Mouse (Mus musculus) small intestine, adult 2 months (tissue): ENCODE measurements around the gene Ncoa1. TPM values are rescaled to one million over a fixed set of nuclear protein-coding genes. Genes with fewer than 3 reads are reported as not detected.

ENCODE experiments used
- H3K27ac ChIP-seq: fragments of 200-500 bp; 2 replicates; pipeline ENCODE4 v1.5.1; 2012; ENCODE audit warnings: low read depth, low read length, control low read depth, inconsistent platforms; ENCODE audit not compliant: insufficient read depth
- H3K27me3 ChIP-seq: fragments of 200-500 bp; 2 replicates; pipeline ENCODE4 v1.6.1; 2012; ENCODE audit warnings: mild to moderate bottlenecking, moderate library complexity, low read length, inconsistent platforms; ENCODE audit not compliant: control insufficient read depth, insufficient read depth
- H3K36me3 ChIP-seq: fragments of 200-500 bp; 2 replicates; pipeline ENCODE4 v1.6.1; 2012; ENCODE audit warnings: mild to moderate bottlenecking, low read length, control low read depth, inconsistent platforms; ENCODE audit not compliant: control insufficient read depth, insufficient read depth
- H3K4me1 ChIP-seq: fragments of 200-500 bp; 2 replicates; pipeline ENCODE4 v1.6.1; 2012; ENCODE audit warnings: low read length, inconsistent platforms, mixed read lengths; ENCODE audit not compliant: control insufficient read depth, insufficient read depth, insufficient read length
- H3K4me3 ChIP-seq: fragments of 200-500 bp; 2 replicates; pipeline ENCODE4 v1.5.1; 2012; ENCODE audit warnings: low read depth, mild to moderate bottlenecking, control low read depth, inconsistent platforms, low read length, moderate library complexity
- CTCF ChIP-seq: fragments of 200-500 bp; IDR thresholded peaks from 2 replicates; pipeline ENCODE4 v1.5.1; 2012; ENCODE audit warnings: low read depth, mild to moderate bottlenecking, control low read depth, inconsistent platforms, low read length, moderate library complexity, mixed read lengths; ENCODE audit not compliant: insufficient replicate concordance, insufficient read length; ENCODE audit errors: extremely low read depth
- POLR2A ChIP-seq: fragments of 200-500 bp; IDR thresholded peaks from 2 replicates; pipeline ENCODE4 v1.6.1; 2012; ENCODE audit warnings: low read depth, mild to moderate bottlenecking, control low read depth, inconsistent platforms, low read length, moderate library complexity
- WGBS: fragments of 180-500 bp; shearing (Covaris S2); methylation state at CpG from one replicate; pipeline ENCODE4 v1.1.7; 2018; 5-methylcytosine and 5-hydroxymethylcytosine counted together
- polyA plus RNA-seq: library from polyadenylated mRNA; depleted of rRNA; stranded (reverse); fragments of >200 nt; gene quantifications from 2 replicates; pipeline ENCODE4 v1.2.3, GENCODE M21; 2012

Ncoa1 gene
- polyA plus RNA-seq, 1 experiment = 17.0 TPM

DNA sequence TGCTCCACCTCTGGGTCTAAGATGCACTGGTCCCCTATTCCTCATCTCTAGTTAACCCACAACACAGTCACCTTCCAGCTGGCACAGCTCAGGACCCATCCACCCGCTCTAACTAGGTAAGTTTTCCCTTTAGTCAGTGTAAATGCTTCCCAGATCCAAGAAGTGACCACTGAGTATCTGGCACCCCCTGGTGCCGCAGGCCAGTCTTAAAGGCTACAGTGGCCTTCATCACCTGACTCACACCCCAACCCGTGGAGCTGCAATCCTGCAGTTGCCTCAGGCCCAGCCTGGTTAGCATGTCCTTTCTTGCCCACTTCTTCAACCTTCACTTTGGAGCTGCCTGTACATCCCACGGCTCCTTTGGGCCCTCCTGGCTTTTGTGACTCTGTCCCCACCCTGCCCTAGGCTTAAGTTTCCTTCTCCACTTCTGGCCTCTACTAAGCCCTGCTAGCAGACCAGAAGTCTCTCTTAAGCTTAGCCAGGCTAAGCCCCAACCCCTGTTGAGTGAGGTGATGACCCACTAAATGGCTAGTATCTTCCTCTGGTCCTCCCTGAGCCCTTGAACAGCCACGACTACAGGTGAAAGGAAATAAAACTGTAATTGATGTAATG lies 120.0 kb downstream of the Ncoa1 start:
- no peaks in the 10 kb centered on the region; the same call in 1 of the 2 replicates for H3K36me3 ChIP-seq
- 93% methylated on average over 5 of the region's 5 CpGs for WGBS
- H3K27ac ChIP-seq = no peak overlapping the region
- TF ChIP-seq POLR2A (no peak), CTCF (no peak)
- no peak overlapping the region for H3K4me3 ChIP-seq
- no peaks in the 10 kb centered on the region for H3K4me1 ChIP-seq
- H3K27me3 ChIP-seq = no peaks in the 10 kb centered on the region

DNA sequence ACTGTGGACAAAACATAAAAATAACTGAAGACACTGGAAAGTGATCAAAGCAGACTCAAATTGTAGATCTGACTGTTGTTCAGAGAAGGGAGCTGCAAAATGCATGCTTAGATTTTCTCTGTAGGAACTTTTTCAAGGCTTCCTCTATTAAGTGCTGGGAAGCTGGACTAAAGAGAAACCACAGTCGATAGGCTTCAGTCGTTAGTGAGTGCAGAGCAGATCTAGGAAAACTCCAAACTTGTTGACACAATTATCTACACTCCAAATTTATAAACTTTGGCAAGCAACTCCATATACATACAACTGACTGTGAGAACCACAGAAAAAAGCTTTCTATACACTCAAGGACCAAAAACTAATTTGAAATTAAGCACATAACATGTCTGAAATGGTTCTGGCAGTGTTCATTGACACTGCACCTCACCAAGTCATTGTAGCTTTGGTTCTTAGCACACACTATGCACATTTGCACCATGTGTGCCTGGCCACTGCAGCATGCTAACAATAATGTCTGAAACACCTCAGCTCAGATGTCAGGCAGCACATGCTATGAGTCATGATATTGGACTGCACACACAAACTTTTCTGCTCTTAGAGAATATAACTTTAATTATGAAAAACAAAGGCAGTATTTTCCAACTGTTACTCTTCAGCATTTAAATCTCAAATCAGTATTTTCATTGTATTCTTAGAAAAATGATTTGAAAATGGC lies 121.8 kb downstream of the Ncoa1 start:
- no peak overlapping the region for H3K27ac ChIP-seq
- WGBS = 56% methylated on average over 2 of the region's 2 CpGs

DNA sequence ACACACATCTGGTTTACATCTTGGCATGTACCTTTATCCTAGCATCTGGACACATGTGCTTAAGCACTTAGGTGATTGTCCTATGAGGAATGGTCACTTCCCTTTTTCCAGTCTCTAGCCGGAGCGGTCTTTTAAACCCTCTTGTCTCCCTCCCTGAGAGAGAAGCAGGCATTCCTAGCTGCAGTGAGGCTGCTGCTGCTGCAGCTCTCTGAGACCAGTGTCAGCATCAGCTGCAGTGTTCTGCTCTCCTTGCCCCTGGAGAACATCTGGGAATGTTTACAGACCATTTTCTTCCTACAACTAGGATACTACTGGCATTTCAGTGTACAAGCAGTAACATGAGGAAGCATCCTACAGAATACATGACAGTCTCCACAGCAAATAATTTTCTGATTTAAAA lies 133.8 kb downstream of the Ncoa1 start:
- Histone ChIP-seq H3K4me3 (no peak overlapping the region), H3K27ac (no peak overlapping the region), H3K36me3 (peaks cover 5% of the 10 kb centered on the region), H3K4me1 (no peaks in the 10 kb centered on the region), H3K27me3 (no peaks in the 10 kb centered on the region)
- no peak for TF ChIP-seq CTCF
- no peak for TF ChIP-seq POLR2A
- 94% methylated on average over 2 of the region's 2 CpGs for WGBS

More for the DNA sequence above, 121.8 kb downstream of the Ncoa1 start:
- TF ChIP-seq CTCF = no peak
- no peak for TF ChIP-seq POLR2A
- no peaks in the 10 kb centered on the region for H3K4me1 ChIP-seq
- H3K27me3 ChIP-seq = no peaks in the 10 kb centered on the region
- no peaks in the 10 kb centered on the region; the same call in 1 of the 2 replicates for H3K36me3 ChIP-seq
- no peak overlapping the region for H3K4me3 ChIP-seq

DNA sequence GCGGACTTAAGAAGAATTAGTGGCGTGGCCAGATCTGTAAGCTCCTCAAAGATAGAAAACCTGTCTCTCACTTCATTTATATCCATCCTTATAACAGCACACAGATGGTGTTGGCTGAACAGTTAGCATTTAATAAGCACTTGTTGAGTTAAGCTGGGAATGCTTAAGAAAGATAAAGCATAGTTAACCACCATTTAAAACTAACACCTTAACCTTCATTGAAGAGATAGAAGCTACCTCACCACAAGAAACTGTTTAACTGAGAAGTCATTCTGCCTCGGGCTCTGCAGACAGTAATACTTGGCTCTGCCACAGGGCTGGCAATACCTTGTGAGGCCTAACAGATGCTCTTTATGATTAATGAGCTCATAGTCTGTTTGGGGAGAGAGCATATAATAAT lies 134.9 kb downstream of the Ncoa1 start:
- no peaks in the 10 kb centered on the region for H3K4me1 ChIP-seq
- H3K36me3 ChIP-seq = peaks cover 9% of the 10 kb centered on the region
- H3K4me3 ChIP-seq = no peak overlapping the region
- TF ChIP-seq CTCF (no peak), POLR2A (no peak)
- no peaks in the 10 kb centered on the region for H3K27me3 ChIP-seq
- 71% methylated on average over 3 of the region's 3 CpGs for WGBS
- no peak overlapping the region for H3K27ac ChIP-seq

DNA sequence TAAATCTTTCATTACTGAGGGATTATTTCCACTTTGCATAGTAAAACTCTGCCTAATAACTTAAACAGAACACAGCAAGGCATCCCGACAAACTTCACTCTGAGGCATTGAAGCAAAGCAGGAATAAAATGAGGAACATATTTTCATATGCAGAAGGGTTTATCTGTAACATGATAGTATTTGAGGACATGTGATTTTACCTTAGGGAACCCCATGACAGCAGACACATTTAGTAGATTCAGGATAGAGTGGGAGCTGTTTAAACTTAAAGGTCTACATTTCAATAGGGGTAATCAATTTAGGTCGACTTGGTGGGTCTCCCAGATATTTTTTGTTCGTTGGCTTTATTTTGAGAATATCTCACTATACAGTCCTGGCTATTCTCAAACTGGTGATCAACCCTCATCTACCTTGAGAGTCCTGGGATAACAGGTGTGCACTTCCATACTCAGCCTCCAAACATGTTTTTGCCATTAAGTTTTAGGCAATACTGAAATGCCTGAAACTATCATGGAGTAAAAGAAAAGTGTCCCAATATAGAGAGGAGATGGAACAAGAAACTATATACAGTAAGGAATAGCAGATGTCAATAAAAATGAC lies 136.6 kb downstream of the Ncoa1 start:
- H3K27me3 ChIP-seq = no peaks in the 10 kb centered on the region
- TF ChIP-seq CTCF (no peak), POLR2A (no peak)
- 78% methylated on average over 3 of the region's 3 CpGs for WGBS
- no peaks in the 10 kb centered on the region for H3K4me1 ChIP-seq
- no peak overlapping the region for H3K27ac ChIP-seq
- no peak overlapping the region for H3K4me3 ChIP-seq
- peaks cover 11% of the 10 kb centered on the region for H3K36me3 ChIP-seq

DNA sequence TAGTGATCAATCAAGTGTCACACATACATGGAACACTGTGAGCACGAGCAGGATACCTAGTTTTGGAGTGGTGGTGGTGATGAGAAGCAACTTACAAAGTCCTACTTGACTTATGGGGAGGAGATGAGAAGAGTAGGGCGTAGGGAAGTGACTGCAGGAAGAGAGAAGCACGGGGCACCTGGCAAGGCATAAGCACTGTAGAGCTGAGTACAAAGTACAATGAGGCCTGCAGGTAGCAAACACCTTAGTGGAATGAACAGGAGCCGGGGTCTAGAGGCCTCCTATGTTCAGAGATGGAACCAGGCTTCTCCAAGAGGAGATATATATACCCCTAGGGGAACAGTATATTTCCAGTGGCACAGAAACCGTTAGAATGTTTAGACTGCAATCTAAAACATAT lies 153.4 kb downstream of the Ncoa1 start:
- 52% methylated on average over 5 of the region's 5 CpGs for WGBS
- Histone ChIP-seq H3K4me1 (0 out of 2 replicates have a peak, but pooled peaks cover 2% of the 10 kb centered on the region), H3K27ac (no peak overlapping the region), H3K4me3 (no peak overlapping the region), H3K27me3 (no peaks in the 10 kb centered on the region), H3K36me3 (peaks cover 17% of the 10 kb centered on the region)
- no peak for TF ChIP-seq POLR2A
- no peak for TF ChIP-seq CTCF

DNA sequence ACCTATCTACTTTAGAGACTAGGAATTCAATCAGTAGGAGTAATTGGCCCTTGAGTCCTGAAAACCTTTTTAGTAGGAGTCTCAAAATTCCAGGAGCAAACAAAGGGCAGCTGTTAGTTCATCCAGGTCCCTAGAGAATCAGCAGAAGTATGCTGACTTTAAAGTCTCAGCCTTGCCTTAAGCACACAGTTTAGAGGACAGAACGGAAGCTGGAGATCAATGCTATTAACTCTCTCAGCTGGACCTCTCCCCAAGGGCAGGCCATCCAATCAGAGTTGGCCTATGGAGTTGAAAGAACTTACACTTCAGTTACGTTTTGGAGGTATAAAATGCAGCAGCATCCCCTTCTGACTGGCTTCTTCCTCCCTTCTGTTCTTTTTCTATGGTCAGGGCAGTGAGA lies 154.8 kb downstream of the Ncoa1 start:
- 0 out of 2 replicates have a peak, but pooled peaks cover 2% of the 10 kb centered on the region for H3K4me1 ChIP-seq
- no peak overlapping the region for H3K4me3 ChIP-seq
- whole genome bisulfite sequencing = 85% methylated on average over 2 of the region's 2 CpGs

More for the DNA sequence above, 154.8 kb downstream of the Ncoa1 start:
- H3K27ac ChIP-seq = no peak overlapping the region
- peaks cover 18% of the 10 kb centered on the region for H3K36me3 ChIP-seq
- no peak for TF ChIP-seq POLR2A
- TF ChIP-seq CTCF = no peak
- H3K27me3 ChIP-seq = no peaks in the 10 kb centered on the region
